Mouse (Mus musculus) cerebellum, postnatal 36 days (tissue): Measurements from ENCODE around the gene Olfr1109.

Source experiments
- DNase-seq, 2 experiments: peaks; one replicate each; pipeline ENCODE4 v3.0.0; 2021 to 2022; ENCODE audit warnings: mixed read lengths in 2 of 2

The Olfr1109 gene

GRCm38 (mm10) chr2:87095908-87096307 lies at the start of gene Olfr1109:
TSS of gene Olfr1109 (minus strand) at chr2:87096008.
- DNase-seq: no peak

GRCm38 (mm10) chr2:87140200-87140599 lies 44.4 kb upstream of the Olfr1109 start, which contains the start of gene Olfr1110:
TSS of gene Olfr1110 (minus strand) at chr2:87140300.
- no peak for DNase-seq

GRCm38 (mm10) chr2:87114467-87114866 lies 18.7 kb upstream of the Olfr1109 start, which contains the start of gene Olfr259:
TSS of gene Olfr259 (minus strand) at chr2:87114567.
- no peak for DNase-seq

- no peak for DNase-seq
These were observed 20.1 kb downstream of the Olfr1109 start, which contains the start of gene Olfr1107 for GRCm38 (mm10) chr2:87075717-87076116. TSS of gene Olfr1107 (minus strand) at chr2:87075817.

GRCm38 (mm10) chr2:87052173-87052572 lies 43.6 kb downstream of the Olfr1109 start, which contains the start of gene Olfr1106:
TSS of gene Olfr1106 (minus strand) at chr2:87052273.
- DNase-seq: no peak
